Mouse (Mus musculus): ENCODE measurements at regions not wholly inside any gene's neighbourhood (a gene's known extent, or its start where the extent isn't known, plus 50 kb on each side); places are given as distances from the start of the nearest gene placed in this dataset.

DNA sequence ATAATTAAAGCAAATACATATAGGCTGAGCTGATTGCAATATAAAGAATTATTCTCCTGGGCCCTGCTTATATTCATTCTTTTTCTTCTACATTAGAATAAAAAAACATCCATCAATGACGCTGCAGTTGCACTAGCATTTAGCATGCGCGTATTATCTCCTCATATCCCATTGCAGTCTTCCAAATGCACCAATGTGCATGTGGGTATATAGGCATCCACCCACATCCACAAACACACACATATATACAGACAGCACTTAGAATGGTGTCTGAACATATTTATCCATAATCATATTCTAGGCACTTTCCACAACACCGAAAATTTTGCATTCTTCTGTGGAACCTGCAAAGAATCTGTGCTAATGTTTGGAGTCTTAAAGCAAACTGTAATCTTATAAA lies 504.4 kb upstream of the Smim15 start:
- no peak for DNase-seq (ENCODE audit: low spot score in 2 of 2)
- intact Hi-C loops (cut with DNase I), result loop anchor here (5.0 kb wide), 1 partner anchor 78 kb away; no protein-coding TSS in a partner anchor

DNA sequence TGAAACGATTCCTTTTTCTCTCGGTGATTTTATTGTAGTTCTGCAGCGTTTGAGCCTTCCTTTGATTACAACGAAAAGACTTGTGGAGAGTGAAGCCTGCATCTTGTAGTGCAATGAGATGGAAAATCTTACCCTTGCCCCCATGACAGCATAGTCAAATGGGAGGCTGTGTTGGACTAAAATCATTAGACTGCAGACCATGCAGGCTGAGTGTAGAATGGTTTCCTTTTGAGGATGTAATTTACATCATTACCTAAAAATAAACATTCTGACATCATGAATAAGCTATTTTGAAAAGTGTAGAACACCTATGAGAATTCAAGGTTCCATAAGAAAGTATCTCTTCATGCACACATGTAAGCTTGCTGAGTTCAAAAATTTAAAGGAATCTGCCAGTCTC lies 504.9 kb upstream of the Smim15 start:
- no peak for DNase-seq (ENCODE audit: low spot score in 2 of 2)
- intact Hi-C loops (cut with DNase I), result loop anchor here (5.0 kb wide), 1 partner anchor 77 kb away; no protein-coding TSS in a partner anchor

GRCm38 (mm10) chr13:107535213-107535612 lies 509.0 kb upstream of the Smim15 start:
- intact Hi-C loops (cut with DNase I), result loop anchor here (5.0 kb wide), 1 partner anchor 73 kb away; no protein-coding TSS in a partner anchor
- no peak for DNase-seq (ENCODE audit: low spot score in 2 of 2)

DNA sequence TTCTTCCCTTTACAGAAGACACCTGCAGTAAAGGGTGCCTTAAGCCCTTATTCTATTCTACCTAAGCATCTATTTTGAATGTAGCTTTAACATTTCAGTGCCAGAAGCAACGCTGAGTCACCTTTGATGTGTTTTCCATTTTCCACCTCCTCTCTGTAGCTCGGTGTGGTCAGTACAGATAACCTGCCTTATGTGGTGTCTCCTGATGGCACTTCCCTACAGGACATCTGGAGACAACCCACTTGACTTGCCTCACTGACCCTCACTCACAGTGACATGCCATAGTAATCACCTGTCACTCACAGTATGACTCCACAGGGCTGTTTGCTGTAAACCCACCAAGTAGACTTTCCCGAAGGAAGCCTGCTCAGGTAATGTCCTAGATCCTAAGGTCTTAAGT lies 510.9 kb upstream of the Smim15 start:
- intact Hi-C loops (cut with DNase I), result no loop called here
- DNase-seq (ENCODE audit: low spot score in 2 of 2), result no peak

DNA sequence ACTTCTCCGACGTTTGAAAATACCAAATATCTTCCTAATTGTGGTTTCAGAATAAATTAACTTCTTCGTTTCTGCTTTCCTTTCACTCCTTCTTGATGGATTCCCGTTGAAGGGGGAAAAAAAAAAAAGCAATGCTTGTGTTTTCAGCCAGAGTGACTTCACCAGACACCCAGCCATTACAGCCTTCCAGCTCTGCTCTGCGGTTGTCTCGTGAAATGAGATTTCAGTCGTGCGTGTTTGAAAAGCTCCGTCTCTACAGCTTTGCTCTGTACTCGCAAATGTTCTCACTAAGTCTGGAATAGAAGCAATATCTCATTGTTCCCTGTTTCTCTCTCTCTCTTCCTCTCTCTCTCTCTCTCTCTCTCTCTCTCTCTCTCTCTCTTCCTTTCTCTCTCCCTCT lies 509.6 kb upstream of the Kif2a start:
- no peak for DNase-seq (ENCODE audit: low spot score in 2 of 2)
- intact Hi-C loops (cut with DNase I), result no loop called here

- intact Hi-C loops (cut with DNase I), result no loop called here
Measured at GRCm38 (mm10) chr13:107531026-107531425, 509.1 kb upstream of the Kif2a start.

DNA sequence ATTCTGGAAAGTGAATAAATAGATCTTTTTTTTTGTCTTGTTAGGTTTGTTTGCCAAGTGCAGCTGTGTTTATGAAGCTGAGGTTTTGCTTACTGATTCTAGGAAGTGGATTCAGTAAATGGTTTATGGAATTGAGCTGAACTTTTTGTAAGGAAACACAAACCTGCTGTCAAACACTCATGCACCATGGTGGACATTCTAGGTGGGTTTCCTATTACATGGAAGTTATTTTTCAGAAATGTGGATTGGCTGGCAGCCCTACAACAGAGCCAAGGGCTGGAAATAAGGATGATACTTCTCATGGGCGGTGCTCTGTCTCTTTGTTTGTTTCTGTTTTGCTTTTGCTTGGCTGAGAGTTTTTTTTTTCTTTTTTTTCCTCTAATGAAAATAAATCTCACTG lies 508.5 kb upstream of the Kif2a start:
- DNase-seq (ENCODE audit: low spot score in 2 of 2), result no peak
- intact Hi-C loops (cut with DNase I), result no loop called here

More at GRCm38 (mm10) chr13:107531026-107531425, 509.1 kb upstream of the Kif2a start:
- DNase-seq (ENCODE audit: low spot score in 2 of 2), result no peak

- DNase-seq (ENCODE audit: low spot score in 2 of 2), result no peak
- intact Hi-C loops (cut with DNase I), result no loop called here
Measured at GRCm38 (mm10) chr13:107528724-107529456, 507.0 kb upstream of the Kif2a start.

DNA sequence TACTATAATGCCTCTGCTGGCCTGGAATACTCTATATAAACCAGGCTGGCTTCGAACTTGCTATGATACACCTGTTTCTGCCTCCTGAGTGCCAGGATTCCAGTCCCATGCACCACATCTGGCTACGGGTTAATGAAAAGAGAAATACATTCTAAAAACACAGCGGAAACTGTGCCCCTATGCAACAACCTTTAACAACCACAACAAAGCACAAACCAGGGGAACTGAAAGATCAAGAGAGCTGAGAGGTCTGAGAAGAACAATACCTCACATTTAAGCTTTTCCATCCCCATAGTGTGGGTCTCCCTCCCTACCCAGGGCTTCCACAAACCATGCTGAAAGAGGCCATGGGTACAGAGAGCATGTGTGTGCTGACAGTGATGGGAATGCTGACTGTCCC lies 501.0 kb upstream of the Kif2a start:
- intact Hi-C loops (cut with DNase I), result no loop called here
- no peak for DNase-seq (ENCODE audit: low spot score in 2 of 2)

GRCm38 (mm10) chr13:107514236-107514635 lies 492.3 kb upstream of the Kif2a start:
- intact Hi-C loops (cut with DNase I), result no loop called here
- no peak for DNase-seq (ENCODE audit: low spot score in 2 of 2)

DNA sequence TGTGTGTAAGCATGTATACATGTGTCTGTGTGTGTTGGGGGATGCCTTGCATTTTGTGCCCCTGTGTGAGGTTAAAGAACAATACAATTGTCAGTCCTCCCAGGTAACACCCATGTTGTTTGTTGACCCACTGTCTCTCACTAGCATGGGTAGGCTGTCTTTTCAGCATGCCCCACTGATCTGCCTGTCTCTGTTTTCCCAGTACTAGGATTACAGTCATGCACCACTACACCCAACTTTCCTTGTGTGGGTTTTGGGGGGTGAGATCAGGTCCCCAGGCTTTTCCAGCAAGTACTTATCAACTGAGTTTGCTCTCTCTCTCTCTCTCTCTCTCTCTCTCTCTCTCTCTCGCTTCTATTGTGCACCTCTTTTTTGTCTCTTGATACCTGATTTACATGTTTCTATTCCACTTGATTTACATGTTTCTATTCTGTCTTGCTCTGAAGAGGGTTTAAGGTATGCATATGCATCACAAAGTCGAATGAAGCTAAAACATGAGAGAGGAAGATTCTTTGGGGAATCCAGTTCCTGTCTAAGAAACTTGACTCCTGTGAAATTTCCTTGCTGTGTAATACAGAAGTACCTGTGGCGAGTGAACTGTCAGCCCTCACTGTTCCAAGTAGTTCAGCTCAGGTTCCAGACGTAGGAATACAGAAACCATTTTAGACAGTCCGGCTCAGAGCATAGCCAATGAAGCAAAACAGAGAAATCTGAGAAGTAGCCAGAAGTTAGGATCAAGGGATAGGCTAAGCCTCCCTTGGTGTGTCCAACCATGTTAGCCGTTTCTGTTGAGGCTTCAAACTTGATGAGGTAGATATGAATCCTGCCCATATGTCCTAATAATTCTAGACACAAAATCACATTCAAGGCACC lies 491.6 kb upstream of the Kif2a start:
- intact Hi-C loops (cut with DNase I), result no loop called here
- no peak for DNase-seq (ENCODE audit: low spot score in 2 of 2)

DNA sequence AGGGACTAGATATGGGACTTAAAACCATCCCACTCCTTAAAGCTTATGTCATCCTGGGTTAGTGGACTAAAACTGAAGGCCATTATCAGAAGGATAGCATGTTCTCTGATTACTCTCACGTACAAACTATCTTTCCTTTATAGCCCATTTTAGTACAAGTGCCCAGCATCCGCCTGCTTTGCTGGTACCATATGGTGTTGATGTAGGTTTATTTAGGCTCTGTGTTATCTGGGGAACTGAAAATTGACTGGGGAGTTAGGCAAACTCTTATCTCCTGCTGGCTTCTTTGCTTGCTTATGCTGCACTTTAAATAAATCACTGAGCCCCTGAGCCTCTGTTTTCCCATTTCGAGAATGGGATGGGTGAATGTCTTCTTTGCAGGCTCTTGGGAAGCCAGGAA lies 485.4 kb upstream of the Kif2a start:
- DNase-seq (ENCODE audit: low spot score in 2 of 2), result no peak
- intact Hi-C loops (cut with DNase I), result no loop called here

GRCm38 (mm10) chr13:107506832-107507231 lies 484.9 kb upstream of the Kif2a start:
- no peak for DNase-seq (ENCODE audit: low spot score in 2 of 2)
- intact Hi-C loops (cut with DNase I), result no loop called here

- intact Hi-C loops (cut with DNase I), result no loop called here
- DNase-seq (ENCODE audit: low spot score in 2 of 2), result no peak
Measured at GRCm38 (mm10) chr13:107505318-107505717, 483.4 kb upstream of the Kif2a start.

DNA sequence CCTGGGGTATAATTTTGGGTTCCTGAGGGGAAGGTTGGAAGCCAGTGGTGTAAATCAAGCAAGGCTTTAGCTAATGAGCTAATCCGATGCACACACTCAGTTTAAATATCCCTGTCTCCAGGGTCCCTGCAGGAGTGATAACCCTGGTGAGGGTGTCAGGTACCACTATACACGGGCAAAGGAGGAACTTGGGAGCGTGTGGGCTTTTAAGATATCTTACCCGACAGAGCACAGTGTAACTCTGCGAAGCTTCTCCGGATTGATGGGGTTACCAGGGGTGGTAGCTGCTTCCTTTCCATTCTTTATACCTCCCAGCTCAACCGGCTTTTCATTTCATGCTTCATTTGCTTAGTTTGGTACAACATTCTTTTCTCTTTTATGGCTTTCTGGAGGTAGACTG lies 480.3 kb upstream of the Kif2a start:
- DNase-seq (ENCODE audit: low spot score in 2 of 2), result no peak
- intact Hi-C loops (cut with DNase I), result no loop called here

GRCm38 (mm10) chr13:107500776-107501489 lies 479.0 kb upstream of the Kif2a start:
- no peak for DNase-seq (ENCODE audit: low spot score in 2 of 2)
- intact Hi-C loops (cut with DNase I), result no loop called here

DNA sequence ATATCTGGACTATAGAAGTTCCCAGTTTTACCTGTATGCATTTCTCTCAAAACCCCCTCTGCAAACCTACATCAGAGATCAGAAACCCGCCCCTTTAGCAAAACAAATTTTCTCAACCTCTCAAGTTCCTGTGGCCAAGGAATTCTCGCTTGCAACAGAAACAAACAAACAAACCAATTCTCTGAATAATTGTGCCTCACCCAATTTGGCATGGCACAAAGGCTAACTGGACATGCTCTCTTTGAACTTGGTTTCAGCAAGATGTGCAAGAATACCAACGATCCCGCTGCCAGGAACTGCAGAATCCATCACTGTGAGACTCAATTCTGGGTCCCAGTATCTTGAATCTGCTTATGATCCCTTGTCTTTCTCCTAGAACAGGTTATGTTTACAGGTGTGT lies 477.4 kb upstream of the Kif2a start:
- intact Hi-C loops (cut with DNase I), result no loop called here
- DNase-seq (ENCODE audit: low spot score in 2 of 2), result no peak

GRCm38 (mm10) chr13:107495161-107495732 lies 473.3 kb upstream of the Kif2a start:
- intact Hi-C loops (cut with DNase I), result no loop called here
- no peak for DNase-seq (ENCODE audit: low spot score in 2 of 2)

DNA sequence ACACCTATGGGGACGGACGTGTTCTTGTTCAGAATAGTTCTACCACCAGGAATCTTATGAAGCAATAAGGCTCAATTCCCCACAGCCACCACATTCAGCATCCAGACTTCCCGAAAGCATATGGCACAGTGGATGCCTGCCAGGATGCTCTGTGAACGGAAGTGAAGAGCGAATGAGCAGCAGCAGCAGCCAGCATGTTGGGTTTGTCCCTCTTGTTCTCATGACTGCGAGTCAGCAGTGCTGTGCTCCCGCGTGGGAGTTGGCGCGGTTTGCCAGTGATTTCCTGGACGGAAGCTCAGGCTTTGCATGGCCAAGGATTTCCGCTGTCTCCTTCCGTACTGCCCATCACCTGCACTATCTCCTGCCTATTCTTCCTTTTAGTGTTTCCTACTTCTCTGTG lies 471.8 kb upstream of the Kif2a start:
- peak; percentile 84 to 86 for DNase-seq (ENCODE audit: low spot score in 2 of 2)
- intact Hi-C loops (cut with DNase I), result no loop called here

- no peak for DNase-seq (ENCODE audit: low spot score in 2 of 2)
- intact Hi-C loops (cut with DNase I), result no loop called here
Measured at GRCm38 (mm10) chr13:107492448-107492847, 470.5 kb upstream of the Kif2a start.

All from left cerebral cortex, postnatal 36 days (tissue).